Mouse (Mus musculus) stomach, postnatal 0 days (tissue): ENCODE data around the gene Lingo1.

Source experiments
- CTCF ChIP-seq: IDR thresholded peaks from 2 replicates; pipeline ENCODE4 v1.5.1; 2016; ENCODE audit warnings: antibody characterized with exemption, low read depth, mild to moderate bottlenecking, moderate library complexity
- EP300 ChIP-seq: optimal IDR thresholded peaks from 2 replicates; pipeline ENCODE3; 2016; ENCODE audit warnings: antibody characterized with exemption

- TF ChIP-seq CTCF (no peak), EP300 (no peak)
Observed at GRCm38 (mm10) chr9:56832900-56833299, 36.6 kb upstream of the Lingo1 start.
